Comparison of ENCODE assay signal across 32 mouse cellular contexts in genomic region chr14:31978690-31979089, GRCm38 (mm10). TPM values are rescaled to one million over a fixed set of nuclear protein-coding genes. Genes with fewer than 3 reads are reported as not detected.
DNase-seq lines count a peak whose midpoint lies in the region; ATAC-seq and TF ChIP-seq lines count a peak whose summit lies in the region.
"Had no signal": no experiment of that assay in that cellular context is flagged by ENCODE, and none has a peak within 500 bp of the region (broad histone marks: within the 10 kb centered on the region; RNA-seq: fewer than 3 reads in every experiment).

No protein-coding gene starts in this region.

- intact Hi-C loops in gastrocnemius, adult 2 months (cut with DNase I), result no loop called here
- intact Hi-C loops in gastrocnemius, postnatal 36 days (cut with DNase I), result no loop called here
- intact Hi-C loops in heart, adult 2 months (cut with DNase I), result no loop called here

- no peak overlapping the region for H3K4me3 ChIP-seq in gastrocnemius, adult 2 months
- H3K4me3 ChIP-seq in heart, adult 2 months, result no peak overlapping the region
- H3K4me3 ChIP-seq in heart, embryonic 10.5 days, result no peak overlapping the region
- H3K4me3 ChIP-seq in forebrain, embryonic 12.5 days (replicated peaks), result no peak overlapping the region
- H3K4me3 ChIP-seq: embryonic facial prominence, embryonic 13.5 days; embryonic facial prominence, embryonic 15.5 days; erythroblast, embryonic 14.5 days; forebrain, embryonic 10.5 days; forebrain, embryonic 13.5 days; forebrain, embryonic 15.5 days had no signal

- WGBS in heart, adult 2 months, result 35% methylated on average over 3 of the region's 3 CpGs
- WGBS in heart, embryonic 10.5 days, result 58% methylated on average over 3 of the region's 3 CpGs
- WGBS in forebrain, embryonic 12.5 days, result 74% methylated on average over 3 of the region's 3 CpGs

- TF ChIP-seq POLR2A in heart, adult 2 months (IDR thresholded peaks at IDR 0.05; ENCODE audit: insufficient read depth, low read depth, low read length), result 0 out of 2 replicates have a peak, but pooled peaks have one; percentile 10

- no peak for DNase-seq in gastrocnemius, adult 2 months
- no peak for DNase-seq in gastrocnemius, postnatal 36 days
- DNase-seq in heart, adult 2 months, result no peak
- DNase-seq in heart, embryonic 10.5 days (ENCODE audit: low spot score), result no peak
- peak; percentile 36 for DNase-seq in adipocyte (ENCODE audit: low spot score)
- peak; percentile 47 for DNase-seq in retina, embryonic 14.5 days (ENCODE audit: low spot score)
- no peak for DNase-seq in adrenal gland, adult 18-20 months (ENCODE audit: low spot score in 2 of 2)
- DNase-seq: adrenal gland, adult 8-10 months; adrenal gland, postnatal 14 days; adrenal gland, postnatal 36 days; B cell, adult 2 months; cerebellum, adult 11 months; cerebellum, adult 18-20 months; cerebellum, adult 8-10 months; cerebellum, adult 9-11 months; cerebellum, postnatal 14 days; cerebellum, postnatal 36 days; embryo, embryonic 11 days; forebrain, postnatal 0 days had no signal

- TF ChIP-seq CTCF in gastrocnemius, adult 2 months (IDR thresholded peaks at IDR 0.05), result no peak
- TF ChIP-seq CTCF in heart, adult 2 months (IDR thresholded peaks at IDR 0.05), result no peak

- no peak overlapping the region for H3K9ac ChIP-seq in heart, adult 2 months (ENCODE audit: low read depth, low read length)
- no peak overlapping the region for H3K9ac ChIP-seq in forebrain, embryonic 12.5 days
- H3K9ac ChIP-seq: embryonic facial prominence, embryonic 13.5 days; embryonic facial prominence, embryonic 15.5 days; forebrain, embryonic 13.5 days; forebrain, embryonic 15.5 days; forebrain, postnatal 0 days had no signal

- H3K4me2 ChIP-seq in forebrain, embryonic 12.5 days, result no peak overlapping the region
- H3K4me2 ChIP-seq: embryonic facial prominence, embryonic 13.5 days; embryonic facial prominence, embryonic 15.5 days; forebrain, embryonic 13.5 days; forebrain, embryonic 15.5 days had no signal

- no peaks in the 10 kb centered on the region for H3K9me3 ChIP-seq in heart, embryonic 10.5 days
- no peaks in the 10 kb centered on the region for H3K9me3 ChIP-seq in forebrain, embryonic 12.5 days
- H3K9me3 ChIP-seq: embryonic facial prominence, embryonic 13.5 days; embryonic facial prominence, embryonic 15.5 days; forebrain, embryonic 10.5 days; forebrain, embryonic 13.5 days; forebrain, embryonic 15.5 days; G1E had no signal

- H3K36me3 ChIP-seq in heart, adult 2 months (ENCODE audit: control insufficient read depth, insufficient read depth, low read length), result no peaks in the 10 kb centered on the region
- no peaks in the 10 kb centered on the region for H3K36me3 ChIP-seq in heart, embryonic 10.5 days
- no peaks in the 10 kb centered on the region for H3K36me3 ChIP-seq in forebrain, embryonic 12.5 days (replicated peaks)
- H3K36me3 ChIP-seq: embryonic facial prominence, embryonic 13.5 days; embryonic facial prominence, embryonic 15.5 days; forebrain, embryonic 10.5 days; forebrain, embryonic 15.5 days; G1E had no signal

- no peak for TF ChIP-seq EP300 in heart, adult 2 months (IDR thresholded peaks at IDR 0.05; ENCODE audit: insufficient read depth, low read depth, low read length)

- H3K4me1 ChIP-seq in heart, adult 2 months (ENCODE audit: control insufficient read depth, insufficient read depth, low read length), result peaks cover 10% of the 10 kb centered on the region
- H3K4me1 ChIP-seq in heart, embryonic 10.5 days, result peaks cover 3% of the 10 kb centered on the region; the same call in 1 of the 2 replicates
- H3K4me1 ChIP-seq in forebrain, embryonic 12.5 days, result no peaks in the 10 kb centered on the region
- H3K4me1 ChIP-seq: embryonic facial prominence, embryonic 13.5 days; embryonic facial prominence, embryonic 15.5 days; forebrain, embryonic 10.5 days; forebrain, embryonic 13.5 days; forebrain, embryonic 15.5 days had no signal

- H3K27me3 ChIP-seq in heart, adult 2 months (ENCODE audit: control insufficient read depth, insufficient read depth, low read length), result no peaks in the 10 kb centered on the region
- no peaks in the 10 kb centered on the region; the same call in 1 of the 2 replicates for H3K27me3 ChIP-seq in heart, embryonic 10.5 days (ENCODE audit: insufficient read depth, poor library complexity, severe bottlenecking)
- H3K27me3 ChIP-seq in forebrain, embryonic 12.5 days, result no peaks in the 10 kb centered on the region
- H3K27me3 ChIP-seq: embryonic facial prominence, embryonic 13.5 days; embryonic facial prominence, embryonic 15.5 days; forebrain, embryonic 13.5 days; forebrain, embryonic 15.5 days; Patski had no signal

- H3K79me2 ChIP-seq in heart, adult 2 months (replicated peaks; ENCODE audit: control insufficient read depth, insufficient read depth, low read length), result no peaks in the 10 kb centered on the region

- no peak for ATAC-seq in forebrain, embryonic 12.5 days (ENCODE audit: low FRiP score)
- ATAC-seq: activated CD4-positive, CD25-positive, alpha-beta regulatory T cell, adult 4 months; CD4-positive, CD25-positive, alpha-beta regulatory T cell, adult 4 months; forebrain, embryonic 13.5 days; forebrain, embryonic 15.5 days; forebrain, postnatal 0 days; Patski had no signal

- peak overlapping the region; percentile 35; the same call in 1 of the 2 replicates for H3K27ac ChIP-seq in gastrocnemius, adult 2 months
- no peak overlapping the region for H3K27ac ChIP-seq in heart, adult 2 months
- H3K27ac ChIP-seq in heart, embryonic 10.5 days, result no peak overlapping the region
- no peak overlapping the region for H3K27ac ChIP-seq in forebrain, embryonic 12.5 days
- H3K27ac ChIP-seq: embryonic facial prominence, embryonic 13.5 days; embryonic facial prominence, embryonic 15.5 days; forebrain, embryonic 10.5 days; forebrain, embryonic 13.5 days; forebrain, embryonic 15.5 days had no signal

RNA-seq across cellular contexts. Expression of gene Galnt15, which starts 50.1 kb away (rescaled TPM):
- total RNA-seq in gastrocnemius, adult 2 months (2021), result 10 to 100 TPM in 1 of 2 experiments, 1 to 10 TPM in 1; 3.8 to 10.4 TPM
- total RNA-seq in gastrocnemius, postnatal 36 days (2021), result 1 to 10 TPM; 5.2 to 6.2 TPM
- 10 to 100 TPM; 10.1 to 18.1 TPM for total RNA-seq in heart, adult 2 months (2021)
- 11.2 and 14.6 TPM in 2 replicates for polyA plus RNA-seq in heart, adult 2 months (2012; rRNA removed)
- polyA plus RNA-seq in heart, embryonic 10.5 days (2016; fragmentation: Nextera tagmentation; extraction: Ambion mirVana), result 0.18 and 0.38 TPM in 2 replicates
- 0.14 and 0.18 TPM in 2 replicates for polyA plus RNA-seq in forebrain, embryonic 12.5 days (2016; fragmentation: Nextera tagmentation; extraction: Ambion mirVana)
- 10 to 100 TPM in 1 of 2 experiments, 1 to 10 TPM in 1; 9.1 to 10.7 TPM for total RNA-seq in adrenal gland, adult 18-20 months (2021)
- total RNA-seq: CH12.LX; common myeloid progenitor, adult 5-6 weeks had no signal
- polyA plus RNA-seq: activated CD4-positive, CD25-positive, alpha-beta regulatory T cell, adult 4 months; CD4-positive, CD25-positive, alpha-beta regulatory T cell, adult 4 months; erythroblast, embryonic 14.5 days; G1E had no signal

Comparison
In these comparisons a context has a peak if more than half of its experiments do, and no peak if none do; other contexts are left out.
1. DNase-seq: peak in adipocyte (single experiment) and retina, embryonic 14.5 days (single experiment); none in gastrocnemius, adult 2 months (single experiment), gastrocnemius, postnatal 36 days (0 of 2), heart, adult 2 months (0 of 2), heart, embryonic 10.5 days (single experiment) and adrenal gland, adult 18-20 months (0 of 2).